Comparison of ENCODE assay signal across 16 mouse cellular contexts in the genomic region with DNA sequence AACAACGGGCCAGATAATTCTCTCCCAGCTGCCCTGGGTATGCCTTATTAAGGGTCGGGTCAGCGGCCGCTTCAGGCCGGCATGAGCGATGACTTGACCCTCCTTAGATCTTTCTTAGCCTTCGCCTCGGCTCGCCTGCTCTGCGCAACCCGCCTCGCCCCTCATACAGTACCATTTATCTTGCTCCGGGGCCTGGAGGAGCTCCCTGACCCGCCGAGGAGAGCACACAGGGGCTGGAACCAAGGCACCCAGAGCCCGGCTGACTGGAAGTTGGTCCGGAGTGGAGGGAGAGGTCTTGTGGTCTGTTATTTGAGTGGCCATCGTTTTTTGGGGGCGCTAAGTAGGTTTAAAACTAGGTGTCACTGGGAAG. TPM values are rescaled to one million over a fixed set of nuclear protein-coding genes. Genes with fewer than 3 reads are reported as not detected.
DNase-seq lines count a peak whose midpoint lies in the region; ATAC-seq and TF ChIP-seq lines count a peak whose summit lies in the region.
"Had no signal": no experiment of that assay in that cellular context is flagged by ENCODE, and none has a peak within 500 bp of the region (broad histone marks: within the 10 kb centered on the region; RNA-seq: fewer than 3 reads in every experiment).

No protein-coding gene starts in this region.

- no peak for TF ChIP-seq POLR2A in lung, adult 2 months (IDR thresholded peaks at IDR 0.05; ENCODE audit: borderline replicate concordance, extremely low read depth, low read depth, low read length)

- H3K27ac ChIP-seq in heart, embryonic 16.5 days (ENCODE audit: low read length): peak overlapping the region; percentile 82
- H3K27ac ChIP-seq: embryonic facial prominence, embryonic 15.5 days; hindbrain, embryonic 15.5 days; layer of hippocampus, adult 2 months had no signal

- ATAC-seq in heart, embryonic 16.5 days (replicated peaks; ENCODE audit: extremely low read depth, insufficient read depth, low FRiP score): no peak
- ATAC-seq: forebrain, postnatal 0 days had no signal

- H3K36me3 ChIP-seq in heart, embryonic 16.5 days (ENCODE audit: control insufficient read depth, insufficient read depth): no peaks in the 10 kb centered on the region
- H3K36me3 ChIP-seq: embryonic facial prominence, embryonic 15.5 days; hindbrain, embryonic 15.5 days had no signal

- peak overlapping the region; percentile 91 for H3K9ac ChIP-seq in heart, embryonic 16.5 days (ENCODE audit: low read length)
- H3K9ac ChIP-seq: embryonic facial prominence, embryonic 15.5 days; forebrain, postnatal 0 days; hindbrain, embryonic 15.5 days had no signal

- DNase-seq in embryo, embryonic 10 days (ENCODE audit: low spot score): peak; percentile 72
- no peak for DNase-seq in embryo, embryonic 9.5 days (ENCODE audit: extremely low spot score)
- DNase-seq in lung, adult 2 months: no peak
- no peak for DNase-seq in lung, postnatal 36 days
- peak; percentile 18 for DNase-seq in R1 (ENCODE audit: low read depth, low spot score)
- no peak for DNase-seq in kidney, adult 9 months
- no peak for DNase-seq in thymus, postnatal 4 days
- DNase-seq: cerebellum, adult 18-20 months; gastrocnemius, postnatal 25 days; right cerebral cortex, postnatal 14 days had no signal

- no peaks in the 10 kb centered on the region for H3K9me3 ChIP-seq in heart, embryonic 16.5 days (replicated peaks; ENCODE audit: control insufficient read depth, low read length)
- H3K9me3 ChIP-seq: embryonic facial prominence, embryonic 15.5 days; hindbrain, embryonic 15.5 days had no signal

- 16% methylated on average over 19 of the region's 19 CpGs for whole genome bisulfite sequencing in lung, adult 2 months
- WGBS in heart, embryonic 16.5 days: 8% methylated on average over 19 of the region's 19 CpGs

- peak overlapping the region; percentile 73 for H3K4me2 ChIP-seq in heart, embryonic 16.5 days (ENCODE audit: low read depth, low read length)
- H3K4me2 ChIP-seq: embryonic facial prominence, embryonic 15.5 days; hindbrain, embryonic 15.5 days had no signal

- no peaks in the 10 kb centered on the region for H3K4me1 ChIP-seq in lung, adult 2 months (ENCODE audit: control insufficient read depth, insufficient read depth, low read length)
- H3K4me1 ChIP-seq in heart, embryonic 16.5 days (ENCODE audit: control insufficient read depth, insufficient read depth, low read length): peaks cover 4% of the 10 kb centered on the region; the same call in 1 of the 2 replicates

- H3K4me3 ChIP-seq in lung, adult 2 months (replicated peaks; ENCODE audit: extremely low read depth, low read depth, low read length): peak overlapping the region; percentile 63
- H3K4me3 ChIP-seq in heart, embryonic 16.5 days (ENCODE audit: low read length): peak overlapping the region; percentile 56
- H3K4me3 ChIP-seq: hindbrain, embryonic 15.5 days; layer of hippocampus, adult 2 months had no signal

- H3K27me3 ChIP-seq in heart, embryonic 16.5 days (ENCODE audit: control insufficient read depth, insufficient read depth, low read length): peaks cover 13% of the 10 kb centered on the region

- no peak for TF ChIP-seq CTCF in lung, adult 2 months (IDR thresholded peaks at IDR 0.05; ENCODE audit: insufficient read depth, low read length)

RNA-seq across cellular contexts. Expression of gene Tbx5, which starts 4.8 kb away (rescaled TPM):
- 26.9 and 28.2 TPM in 2 replicates for polyA plus RNA-seq in lung, adult 2 months (2012; rRNA removed)
- polyA plus RNA-seq in heart, embryonic 16.5 days (2015; fragmentation: Nextera tagmentation; extraction: Ambion mirVana): 30.5 and 36.3 TPM in 2 replicates
- polyA plus RNA-seq: forebrain, postnatal 0 days; kidney, embryonic 14.5 days had no signal

Comparison
In these comparisons a context has a peak if more than half of its experiments do, and no peak if none do; other contexts are left out.
1. DNase-seq: peak in embryo, embryonic 10 days (single experiment) and R1 (single experiment); none in embryo, embryonic 9.5 days (single experiment), lung, adult 2 months (single experiment), lung, postnatal 36 days (single experiment), kidney, adult 9 months (single experiment) and thymus, postnatal 4 days (single experiment).